Mouse (Mus musculus): ENCODE data around the gene Babam2.

GRCm38 (mm10) chr5:31755255-31755654 lies 57.8 kb downstream of the Babam2 start:
- TF ChIP-seq CTCF (IDR thresholded peaks at IDR 0.05; ENCODE audit: low read depth) (no peak), EP300 (IDR thresholded peaks at IDR 0.05; ENCODE audit: low read depth) (no peak)
